Mouse (Mus musculus) ES-Bruce4 (cell line): ENCODE data around the gene Cdh23.

Experiments
- CTCF ChIP-seq: IDR thresholded peaks from one replicate; pipeline ENCODE4 v1.8.1; 2011; ENCODE audit warnings: low read depth, low read length
- EP300 ChIP-seq: IDR thresholded peaks from 2 replicates; pipeline ENCODE4 v1.6.1; 2011; ENCODE audit warnings: low read depth, low read length; ENCODE audit not compliant: insufficient read depth
- POLR2A ChIP-seq: IDR thresholded peaks from one replicate; pipeline ENCODE4 v1.8.1; 2011; ENCODE audit warnings: low read length; ENCODE audit not compliant: insufficient read depth

GRCm38 (mm10) chr10:60602235-60602634, 94.1 kb downstream of the Cdh23 start:
- no peak for TF ChIP-seq POLR2A
- no peak for TF ChIP-seq EP300
- TF ChIP-seq CTCF, result no peak
